Comparison of ENCODE assay signal across 9 mouse cellular contexts in genomic region chr5:144548079-144548631, GRCm38 (mm10). TPM values are rescaled to one million over a fixed set of nuclear protein-coding genes. Genes with fewer than 3 reads are reported as not detected.
DNase-seq lines count a peak whose midpoint lies in the region; ATAC-seq lines count a peak whose summit lies in the region.
"Had no signal": no experiment of that assay in that cellular context is flagged by ENCODE, and none has a peak within 500 bp of the region (broad histone marks: within the 10 kb centered on the region; RNA-seq: fewer than 3 reads in every experiment).

No protein-coding gene starts in this region.

- 4% methylated on average over 21 of the region's 21 CpGs for WGBS in heart, embryonic 10.5 days
- WGBS in forebrain, embryonic 12.5 days, result under 1% methylated on average over 21 of the region's 21 CpGs
- 6% methylated on average over 21 of the region's 21 CpGs for WGBS in stomach, embryonic 16.5 days

- peak overlapping the region; percentile 63 for H3K4me2 ChIP-seq in forebrain, embryonic 12.5 days
- peak overlapping the region; percentile 47 for H3K4me2 ChIP-seq in stomach, embryonic 16.5 days (ENCODE audit: low read depth, low read length)

- H3K9me3 ChIP-seq in heart, embryonic 10.5 days, result no peaks in the 10 kb centered on the region
- H3K9me3 ChIP-seq in forebrain, embryonic 12.5 days, result no peaks in the 10 kb centered on the region
- H3K9me3 ChIP-seq in stomach, embryonic 16.5 days (replicated peaks; ENCODE audit: control insufficient read depth, low read length), result no peaks in the 10 kb centered on the region

- peak overlapping the region; percentile 52 for H3K27ac ChIP-seq in heart, embryonic 10.5 days
- no peak overlapping the region for H3K27ac ChIP-seq in forebrain, embryonic 12.5 days
- no peak overlapping the region for H3K27ac ChIP-seq in stomach, embryonic 16.5 days (ENCODE audit: low read length)

- H3K9ac ChIP-seq in forebrain, embryonic 12.5 days, result peak overlapping the region; percentile 56; the same call in 1 of the 2 replicates
- peak overlapping the region; percentile 41 for H3K9ac ChIP-seq in stomach, embryonic 16.5 days (ENCODE audit: low read length)

- ATAC-seq in forebrain, embryonic 12.5 days (ENCODE audit: low FRiP score), result no peak
- peak; percentile 23; the same call in 1 of the 2 replicates for ATAC-seq in stomach, embryonic 16.5 days (ENCODE audit: insufficient read depth, low FRiP score)

- H3K4me1 ChIP-seq in heart, embryonic 10.5 days, result peaks cover 19% of the 10 kb centered on the region
- peaks cover 41% of the 10 kb centered on the region for H3K4me1 ChIP-seq in forebrain, embryonic 12.5 days
- H3K4me1 ChIP-seq in stomach, embryonic 16.5 days (ENCODE audit: control insufficient read depth, insufficient read depth, low read length), result peaks cover 4% of the 10 kb centered on the region; the same call in 1 of the 2 replicates

- DNase-seq in heart, embryonic 10.5 days (ENCODE audit: low spot score), result no peak
- DNase-seq in heart, adult 8-10 months (ENCODE audit: low spot score), result no peak
- peak; percentile 63 for DNase-seq in ES-CJ7 (ENCODE audit: low read depth, low spot score)
- peak; percentile 48 for DNase-seq in mesoderm, embryonic 11.5 days (ENCODE audit: low read depth, low spot score)
- no peak for DNase-seq in gastrocnemius, postnatal 10 days
- DNase-seq in lung, postnatal 25 days (ENCODE audit: low spot score), result no peak

- H3K4me3 ChIP-seq in heart, embryonic 10.5 days, result peak overlapping the region; percentile 50
- H3K4me3 ChIP-seq in forebrain, embryonic 12.5 days (replicated peaks), result peak overlapping the region; percentile 43
- peak overlapping the region; percentile 23 for H3K4me3 ChIP-seq in stomach, embryonic 16.5 days (replicated peaks; ENCODE audit: low read length)

- H3K27me3 ChIP-seq in heart, embryonic 10.5 days (ENCODE audit: insufficient read depth, poor library complexity, severe bottlenecking), result peaks cover 68% of the 10 kb centered on the region
- peaks cover 68% of the 10 kb centered on the region for H3K27me3 ChIP-seq in forebrain, embryonic 12.5 days
- peaks cover 23% of the 10 kb centered on the region for H3K27me3 ChIP-seq in stomach, embryonic 16.5 days (ENCODE audit: control insufficient read depth, insufficient read depth, low read length)

- H3K36me3 ChIP-seq in heart, embryonic 10.5 days, result no peaks in the 10 kb centered on the region; the same call in 1 of the 2 replicates
- no peaks in the 10 kb centered on the region for H3K36me3 ChIP-seq in forebrain, embryonic 12.5 days (replicated peaks)
- H3K36me3 ChIP-seq in stomach, embryonic 16.5 days (ENCODE audit: control insufficient read depth, insufficient read depth, low read length), result no peaks in the 10 kb centered on the region

RNA-seq across cellular contexts. Expression of gene Nptx2, which starts 2.5 kb away (rescaled TPM):
- polyA plus RNA-seq in heart, embryonic 10.5 days (2016; fragmentation: Nextera tagmentation; extraction: Ambion mirVana), result 1.1 and 1.6 TPM in 2 replicates
- under 1 TPM in 1 of 4 experiments, not detected in 3; 0.11 TPM for total RNA-seq in heart, adult 8-10 months (2022)
- polyA plus RNA-seq in forebrain, embryonic 12.5 days (2016; fragmentation: Nextera tagmentation; extraction: Ambion mirVana), result 2.5 and 3.3 TPM in 2 replicates
- polyA plus RNA-seq in stomach, embryonic 16.5 days (2015; fragmentation: Nextera tagmentation; extraction: Ambion mirVana), result 1.6 and 1.9 TPM in 2 replicates
- total RNA-seq in gastrocnemius, postnatal 10 days (2021), result under 1 TPM; 0.27 to 0.31 TPM
- total RNA-seq: CH12.LX had no signal

Comparison
In these comparisons a context has a peak if more than half of its experiments do, and no peak if none do; other contexts are left out.
1. DNase-seq: peak in ES-CJ7 (single experiment) and mesoderm, embryonic 11.5 days (single experiment); none in heart, embryonic 10.5 days (single experiment), heart, adult 8-10 months (single experiment), gastrocnemius, postnatal 10 days (single experiment) and lung, postnatal 25 days (single experiment).
2. Peak in every context shown above with its lines, with median percentiles within 50 percentile points of each other: H3K4me3 ChIP-seq.